Mouse (Mus musculus) forebrain, embryonic 14.5 days (tissue): Measurements from ENCODE around the gene Usp3. TPM values are rescaled to one million over a fixed set of nuclear protein-coding genes. Genes with fewer than 3 reads are reported as not detected.

Experiments used
- polyA plus RNA-seq: library from polyadenylated mRNA; unstranded; fragments of >200 nt; fragmentation: Nextera tagmentation; extraction: Ambion mirVana; gene quantifications from 2 replicates; pipeline ENCODE4 v1.2.1, GENCODE M21; 2014

Gene Usp3
- polyA plus RNA-seq, 1 experiment from 2014 or later, result 134 TPM

Other genes starting within 250 kb of the Usp3 start
- 31.9 and 44.3 TPM in 2 replicates for gene Herc1, start 242.7 kb downstream of the Usp3 start, polyA plus RNA-seq
- gene Fbxl22, start 78.5 kb downstream of the Usp3 start, polyA plus RNA-seq, result 1.3 and 1.9 TPM in 2 replicates
- gene Car12, start 120.5 kb upstream of the Usp3 start, polyA plus RNA-seq, result 2.6 and 3.3 TPM in 2 replicates
- gene Aph1b, start 202.3 kb upstream of the Usp3 start, polyA plus RNA-seq, result 30.2 and 33.0 TPM in 2 replicates
- gene Gm10647, start 203.9 kb upstream of the Usp3 start, polyA plus RNA-seq, result 0.08 and 0.23 TPM in 2 replicates
- gene Aph1c, start 241.6 kb upstream of the Usp3 start, polyA plus RNA-seq, result 2.2 and 2.8 TPM in 2 replicates